Mouse (Mus musculus): ENCODE results near the gene Mical3. TPM values are rescaled to one million over a fixed set of nuclear protein-coding genes. Genes with fewer than 3 reads are reported as not detected.

Gene Mical3
- total RNA-seq, 1 experiment = 30.0 TPM

- TF ChIP-seq CHD2 (IDR thresholded peaks at IDR 0.05; ENCODE audit: low read depth, low read length) (no peak), ZNF384 (IDR thresholded peaks at IDR 0.05; ENCODE audit: low read depth, low read length) (no peak), ZC3H11A (IDR thresholded peaks at IDR 0.05; ENCODE audit: borderline replicate concordance, low read depth, low read length) (no peak), MAFK (IDR thresholded peaks at IDR 0.05; ENCODE audit: insufficient read depth, low read depth, low read length) (no peak), HCFC1 (IDR thresholded peaks at IDR 0.05; ENCODE audit: borderline replicate concordance, insufficient read depth, low read length) (no peak)
- Histone ChIP-seq H3K9ac (ENCODE audit: insufficient read depth, low read depth, low read length, poor library complexity, severe bottlenecking) (no peak overlapping the region), H3K4me3 (ENCODE audit: insufficient read depth in 1 of 2, low read depth in 1 of 2, low read length in 2 of 2, poor library complexity in 1 of 2, severe bottlenecking in 1 of 2) (no peak overlapping the region), H3K27ac (ENCODE audit: insufficient read depth, low read depth, low read length, poor library complexity, severe bottlenecking) (no peak overlapping the region), H3K36me3 (ENCODE audit: control insufficient read depth, insufficient read depth, low read length, poor library complexity, severe bottlenecking) (no peaks in the 10 kb centered on the region; the same call in 1 of the 2 replicates), H3K9me3 (ENCODE audit: control insufficient read depth, insufficient read depth, low read depth, low read length) (no peaks in the 10 kb centered on the region), H3K4me1 (ENCODE audit: control insufficient read depth in 2 of 2, insufficient read depth in 2 of 2, low read length in 2 of 2, poor library complexity in 1 of 2) (no peaks in the 10 kb centered on the region)
- DNase-seq (ENCODE audit: low read depth, low spot score) = no peak
- in situ Hi-C loops (cut with MboI; ENCODE audit: low sequenced_read_pairs in 2 of 2, unreplicated experiment in 2 of 2) = no loop called here
Observed at GRCm38 (mm10) chr6:121156030-121156429, 25.2 kb upstream of the Mical3 start.

- Histone ChIP-seq H3K9me3 (ENCODE audit: control insufficient read depth, insufficient read depth, low read depth, low read length) (no peaks in the 10 kb centered on the region), H3K9ac (ENCODE audit: insufficient read depth, low read depth, low read length, poor library complexity, severe bottlenecking) (no peak overlapping the region), H3K36me3 (ENCODE audit: control insufficient read depth, insufficient read depth, low read length, poor library complexity, severe bottlenecking) (no peaks in the 10 kb centered on the region; the same call in 1 of the 2 replicates), H3K27ac (ENCODE audit: insufficient read depth, low read depth, low read length, poor library complexity, severe bottlenecking) (no peak overlapping the region), H3K4me1 (ENCODE audit: control insufficient read depth in 2 of 2, insufficient read depth in 2 of 2, low read length in 2 of 2, poor library complexity in 1 of 2) (no peaks in the 10 kb centered on the region), H3K4me3 (ENCODE audit: insufficient read depth in 1 of 2, low read depth in 1 of 2, low read length in 2 of 2, poor library complexity in 1 of 2, severe bottlenecking in 1 of 2) (no peak overlapping the region)
- in situ Hi-C loops (cut with MboI; ENCODE audit: low sequenced_read_pairs in 2 of 2, unreplicated experiment in 2 of 2) = no loop called here
- DNase-seq (ENCODE audit: low read depth, low spot score) = no peak
- no peak for TF ChIP-seq ZC3H11A (IDR thresholded peaks at IDR 0.05; ENCODE audit: borderline replicate concordance, low read depth, low read length)
- no peak for TF ChIP-seq CHD2 (IDR thresholded peaks at IDR 0.05; ENCODE audit: low read depth, low read length)
- no peak for TF ChIP-seq HCFC1 (IDR thresholded peaks at IDR 0.05; ENCODE audit: borderline replicate concordance, insufficient read depth, low read length)
- TF ChIP-seq MAFK (IDR thresholded peaks at IDR 0.05; ENCODE audit: insufficient read depth, low read depth, low read length) = no peak
- TF ChIP-seq ZNF384 (IDR thresholded peaks at IDR 0.05; ENCODE audit: low read depth, low read length) = no peak
Observed at GRCm38 (mm10) chr6:121154451-121155300, 23.9 kb upstream of the Mical3 start.

- Histone ChIP-seq H3K27ac (ENCODE audit: insufficient read depth, low read depth, low read length, poor library complexity, severe bottlenecking) (no peak overlapping the region), H3K9me3 (ENCODE audit: control insufficient read depth, insufficient read depth, low read depth, low read length) (no peaks in the 10 kb centered on the region), H3K4me1 (ENCODE audit: control insufficient read depth in 2 of 2, insufficient read depth in 2 of 2, low read length in 2 of 2, poor library complexity in 1 of 2) (peaks cover 0 to 1% of the 10 kb centered on the region in 2 experiments; a peak in 1 of 4 replicates), H3K9ac (ENCODE audit: insufficient read depth, low read depth, low read length, poor library complexity, severe bottlenecking) (no peak overlapping the region), H3K4me3 (ENCODE audit: insufficient read depth in 1 of 2, low read depth in 1 of 2, low read length in 2 of 2, poor library complexity in 1 of 2, severe bottlenecking in 1 of 2) (no peak overlapping the region), H3K36me3 (ENCODE audit: control insufficient read depth, insufficient read depth, low read length, poor library complexity, severe bottlenecking) (no peaks in the 10 kb centered on the region; the same call in 1 of the 2 replicates)
- in situ Hi-C loops (cut with MboI; ENCODE audit: low sequenced_read_pairs in 2 of 2, unreplicated experiment in 2 of 2) = no loop called here
- no peak for DNase-seq (ENCODE audit: low read depth, low spot score)
- TF ChIP-seq ZC3H11A (IDR thresholded peaks at IDR 0.05; ENCODE audit: borderline replicate concordance, low read depth, low read length) = no peak
- TF ChIP-seq CHD2 (IDR thresholded peaks at IDR 0.05; ENCODE audit: low read depth, low read length) = no peak
- no peak for TF ChIP-seq ZNF384 (IDR thresholded peaks at IDR 0.05; ENCODE audit: low read depth, low read length)
- TF ChIP-seq HCFC1 (IDR thresholded peaks at IDR 0.05; ENCODE audit: borderline replicate concordance, insufficient read depth, low read length) = no peak
- TF ChIP-seq MAFK (IDR thresholded peaks at IDR 0.05; ENCODE audit: insufficient read depth, low read depth, low read length) = no peak
Observed at GRCm38 (mm10) chr6:121153177-121153576, 22.4 kb upstream of the Mical3 start.

DNA sequence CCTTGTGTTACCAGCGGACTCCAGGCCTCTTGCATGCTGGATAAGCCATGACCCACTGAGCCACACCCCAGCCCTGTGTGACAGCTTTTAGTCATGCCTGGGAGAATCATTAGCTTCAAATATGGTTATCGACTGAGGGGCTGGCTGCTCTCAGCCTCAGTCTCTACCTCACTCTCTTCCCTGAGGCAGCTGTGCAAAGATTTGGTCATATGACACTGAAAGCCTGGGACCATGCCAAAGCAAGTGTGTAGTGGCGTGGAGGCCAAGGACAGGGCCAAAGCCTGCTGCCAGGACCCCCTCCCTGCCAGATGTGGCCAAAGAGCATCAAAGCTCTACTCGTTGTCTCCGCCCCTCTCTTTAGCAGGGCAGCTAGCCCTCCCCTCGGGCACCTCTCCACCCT is 20.9 kb upstream of the Mical3 start:
- in situ Hi-C loops (cut with MboI; ENCODE audit: low sequenced_read_pairs in 2 of 2, unreplicated experiment in 2 of 2) = no loop called here
- H3K27ac ChIP-seq (ENCODE audit: insufficient read depth, low read depth, low read length, poor library complexity, severe bottlenecking) = no peak overlapping the region
- DNase-seq (ENCODE audit: low read depth, low spot score) = no peak
- H3K4me1 ChIP-seq (ENCODE audit: control insufficient read depth in 2 of 2, insufficient read depth in 2 of 2, low read length in 2 of 2, poor library complexity in 1 of 2) = peaks cover 0 to 1% of the 10 kb centered on the region in 2 experiments; a peak in 1 of 4 replicates
- no peaks in the 10 kb centered on the region for H3K9me3 ChIP-seq (ENCODE audit: control insufficient read depth, insufficient read depth, low read depth, low read length)
- TF ChIP-seq ZNF384 (IDR thresholded peaks at IDR 0.05; ENCODE audit: low read depth, low read length) (no peak), HCFC1 (IDR thresholded peaks at IDR 0.05; ENCODE audit: borderline replicate concordance, insufficient read depth, low read length) (no peak), ZC3H11A (IDR thresholded peaks at IDR 0.05; ENCODE audit: borderline replicate concordance, low read depth, low read length) (no peak), CHD2 (IDR thresholded peaks at IDR 0.05; ENCODE audit: low read depth, low read length) (no peak)
- H3K4me3 ChIP-seq (ENCODE audit: insufficient read depth in 1 of 2, low read depth in 1 of 2, low read length in 2 of 2, poor library complexity in 1 of 2, severe bottlenecking in 1 of 2) = no peak overlapping the region
- no peaks in the 10 kb centered on the region; the same call in 1 of the 2 replicates for H3K36me3 ChIP-seq (ENCODE audit: control insufficient read depth, insufficient read depth, low read length, poor library complexity, severe bottlenecking)
- H3K9ac ChIP-seq (ENCODE audit: insufficient read depth, low read depth, low read length, poor library complexity, severe bottlenecking) = no peak overlapping the region

All from ES-E14 (cell line).